Mouse (Mus musculus) frontal cortex, adult 2 months (tissue): ENCODE measurements around the gene Nfatc3. TPM values are rescaled to one million over a fixed set of nuclear protein-coding genes. Genes with fewer than 3 reads are reported as not detected.
A peak's percentile ranks its signal among the peaks of the same experiment; 100 is the strongest.

ENCODE experiments used
- DNase-seq, 2 experiments: peaks; one replicate each; pipeline ENCODE4 v3.0.0; 2022; ENCODE audit warnings: low spot score in 1 of 2; ENCODE audit errors: extremely low spot score in 1 of 2
- polyA plus RNA-seq: library from polyadenylated mRNA; depleted of rRNA; stranded (reverse); fragments of >200 nt; gene quantifications from 2 replicates; pipeline ENCODE4 v1.2.3, GENCODE M21; 2012

Nfatc3 gene
- polyA plus RNA-seq, 1 experiment = 7.7 TPM

DNA sequence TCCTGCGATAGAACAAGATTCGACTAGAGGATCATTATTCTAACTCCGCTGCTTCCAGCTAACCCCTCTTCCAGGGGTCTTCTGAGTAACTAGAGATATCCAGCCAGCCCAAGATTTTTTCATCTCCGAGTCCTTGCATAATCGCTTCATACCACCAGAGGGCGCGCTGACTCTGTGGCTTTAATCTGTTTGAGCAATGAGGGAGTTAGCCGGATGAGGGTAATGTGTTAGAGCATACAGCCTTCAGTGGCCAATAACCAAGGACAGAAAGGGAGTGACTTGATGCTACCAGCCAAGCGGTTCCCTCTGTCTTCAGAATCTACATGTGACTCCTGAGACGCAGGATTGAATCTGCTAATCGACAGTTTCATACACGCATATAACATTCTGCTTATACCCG lies 82.1 kb downstream of the Nfatc3 start:
- peak; percentile 48 to 92 for DNase-seq

- no peak for DNase-seq
These were observed 86.7 kb downstream of the Nfatc3 start for GRCm38 (mm10) chr8:106145331-106145730.

DNA sequence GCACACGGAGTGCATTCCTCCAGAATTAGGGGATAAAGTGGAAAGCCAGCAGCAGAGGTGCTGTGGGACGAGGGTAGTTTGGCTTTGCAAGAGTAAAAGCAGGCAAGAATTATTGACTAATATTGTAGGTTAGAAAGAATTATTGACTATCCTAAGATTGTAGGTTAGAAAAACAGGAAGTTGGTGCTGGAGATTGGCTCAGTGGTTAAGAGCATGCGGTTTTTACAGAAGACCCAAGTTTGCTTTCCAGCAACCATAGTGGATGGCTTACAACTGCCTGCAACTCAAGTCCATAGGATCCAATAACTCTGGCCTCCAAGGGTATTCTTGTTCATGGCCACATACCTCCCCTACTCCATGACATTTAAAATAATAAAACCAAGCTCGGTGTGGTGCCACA lies 87.4 kb downstream of the Nfatc3 start:
- DNase-seq = no peak

DNA sequence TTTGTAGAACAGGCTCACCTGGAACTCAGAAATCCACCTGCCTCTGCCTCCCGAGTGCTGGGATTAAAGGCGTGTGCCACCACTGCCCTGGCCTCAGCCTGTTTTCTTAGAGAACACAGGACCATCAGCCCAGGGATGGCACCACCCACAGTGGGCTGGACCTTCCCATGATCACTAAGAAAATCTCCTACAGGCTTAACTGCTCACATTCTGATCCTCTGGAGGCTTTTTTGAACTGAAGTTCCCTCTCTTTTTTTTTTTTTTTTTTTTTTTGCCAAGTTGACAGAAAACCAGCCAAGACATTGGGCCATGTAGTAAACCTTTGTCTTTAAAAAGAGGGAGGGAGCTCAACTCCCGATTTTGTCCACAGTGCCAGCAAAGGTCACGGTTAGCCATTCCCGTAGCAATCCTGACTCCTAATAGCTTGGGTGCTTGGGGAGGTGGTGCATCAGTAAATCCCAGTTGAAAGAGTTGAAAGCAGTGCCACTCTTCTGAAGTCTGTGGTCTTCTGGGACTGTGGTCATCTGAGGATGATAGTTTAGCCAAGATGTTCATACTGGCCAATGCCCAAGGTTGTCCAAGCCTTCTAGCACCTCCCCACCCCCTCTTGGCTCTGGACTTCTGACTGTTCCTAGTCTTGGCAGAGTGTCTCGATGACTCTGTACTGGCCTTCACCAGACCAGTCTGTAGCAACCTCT lies 89.4 kb downstream of the Nfatc3 start:
- DNase-seq = no peak

DNA sequence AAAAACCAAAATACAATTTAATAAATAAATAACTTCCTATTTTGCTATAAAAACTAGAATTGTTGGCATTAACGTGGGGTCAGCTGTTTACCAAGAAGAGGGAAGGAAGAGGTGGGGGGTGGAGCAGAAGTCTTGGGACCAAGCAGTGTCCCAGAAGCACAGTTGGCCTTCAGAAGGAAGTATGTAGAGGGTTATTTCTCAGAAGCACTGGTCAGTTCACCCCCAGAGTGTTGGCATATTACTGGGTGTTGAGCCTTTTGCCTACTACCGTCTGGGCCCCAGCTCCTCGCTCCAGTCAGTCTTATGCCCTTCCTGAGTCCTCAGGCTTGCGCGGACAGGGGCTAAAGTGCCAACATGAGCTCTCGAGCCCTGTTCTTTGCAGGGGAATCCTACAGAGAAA lies 90.4 kb downstream of the Nfatc3 start:
- no peak for DNase-seq

DNA sequence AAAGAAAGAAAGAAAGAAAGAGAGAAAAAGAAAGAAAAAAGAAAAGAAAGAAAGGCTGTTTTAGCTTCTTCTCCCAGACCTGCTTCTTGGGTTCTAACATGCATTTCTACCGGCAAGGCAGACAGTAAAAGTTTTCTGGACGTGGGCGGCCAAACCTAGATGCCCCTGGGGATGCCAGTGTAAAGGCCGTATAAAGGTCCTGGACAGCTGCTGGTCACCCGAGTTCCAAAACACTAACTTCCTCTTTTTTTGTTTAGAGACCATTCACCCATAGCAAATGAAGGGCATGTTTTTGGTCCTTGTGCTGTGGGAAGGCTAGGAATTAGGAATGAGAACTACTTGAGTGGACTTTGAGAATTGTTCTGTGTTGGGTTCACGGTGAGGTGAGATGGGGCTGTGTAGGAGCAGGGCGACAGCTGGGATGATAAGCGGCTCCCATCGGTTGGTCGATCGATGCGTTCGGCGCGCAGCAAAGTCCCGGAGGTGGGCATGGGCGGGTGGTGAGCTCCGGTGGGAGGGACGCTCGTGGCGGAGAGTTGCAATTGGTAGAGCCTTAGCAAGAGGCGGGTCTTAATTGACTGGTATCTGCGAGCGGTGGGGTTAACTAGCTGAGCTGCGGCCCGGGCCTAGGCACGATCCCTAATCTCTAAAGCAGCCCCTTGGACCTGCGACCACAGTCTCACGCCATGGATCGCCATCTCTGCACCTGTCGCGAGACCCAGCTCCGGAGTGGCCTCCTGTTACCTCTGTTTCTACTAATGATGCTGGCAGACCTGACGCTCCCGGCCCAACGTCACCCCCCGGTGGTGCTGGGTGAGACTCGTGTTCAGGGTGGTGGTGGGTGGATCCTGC lies 91.4 kb downstream of the Nfatc3 start, which contains the start of gene Pla2g15:
Pla2g15 (plus strand) TSS at position 599 of the 852 bp plus-strand sequence.
- peak; percentile 91 to 96 for DNase-seq

- no peak for DNase-seq
These were observed 92.0 kb downstream of the Nfatc3 start for GRCm38 (mm10) chr8:106150653-106151000.

DNA sequence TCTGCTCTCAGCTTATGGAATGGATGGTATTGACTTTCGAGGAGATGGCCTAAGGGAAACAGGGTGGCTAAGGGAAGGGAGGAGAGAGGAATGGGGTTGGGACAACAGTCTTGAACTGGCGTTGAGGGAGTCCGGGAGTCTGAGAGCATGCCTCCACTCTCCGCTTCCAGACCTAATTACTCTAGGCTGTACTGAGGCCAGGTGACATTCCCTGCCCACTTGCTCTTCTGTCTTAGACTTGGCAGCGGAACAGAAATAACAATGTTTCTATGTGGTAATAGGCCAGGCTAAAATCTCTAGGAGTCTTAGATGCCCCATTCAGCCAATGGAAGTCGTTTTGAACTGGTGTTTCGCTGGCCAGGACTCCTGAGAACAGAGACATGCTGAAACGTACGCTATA lies 92.4 kb downstream of the Nfatc3 start:
- no peak for DNase-seq

DNA sequence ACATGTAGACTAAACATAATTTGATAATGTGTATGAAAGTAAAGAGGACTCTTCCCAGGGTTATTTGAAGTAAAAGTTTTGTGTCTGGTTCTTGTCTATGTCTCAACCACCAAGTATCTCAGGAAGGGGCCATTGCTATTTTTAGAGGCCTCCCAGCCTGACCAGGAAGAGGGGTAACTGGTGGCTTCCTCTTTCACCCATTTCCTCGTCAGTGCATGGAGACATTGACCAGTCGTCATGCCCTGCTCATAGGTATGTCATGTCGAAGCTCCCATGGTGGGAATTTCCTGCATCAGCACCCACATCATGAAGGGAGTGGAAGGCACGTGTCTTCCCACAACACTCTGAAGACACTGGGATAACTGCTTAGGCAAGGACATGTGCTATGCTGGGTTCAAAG lies 94.2 kb downstream of the Nfatc3 start:
- no peak for DNase-seq

- DNase-seq = no peak
These were observed 98.8 kb downstream of the Nfatc3 start for GRCm38 (mm10) chr8:106157419-106157818.

- DNase-seq = no peak
These were observed 99.7 kb downstream of the Nfatc3 start for GRCm38 (mm10) chr8:106158381-106158780.

- DNase-seq = no peak
These were observed 101.2 kb downstream of the Nfatc3 start for GRCm38 (mm10) chr8:106159876-106160275.

DNA sequence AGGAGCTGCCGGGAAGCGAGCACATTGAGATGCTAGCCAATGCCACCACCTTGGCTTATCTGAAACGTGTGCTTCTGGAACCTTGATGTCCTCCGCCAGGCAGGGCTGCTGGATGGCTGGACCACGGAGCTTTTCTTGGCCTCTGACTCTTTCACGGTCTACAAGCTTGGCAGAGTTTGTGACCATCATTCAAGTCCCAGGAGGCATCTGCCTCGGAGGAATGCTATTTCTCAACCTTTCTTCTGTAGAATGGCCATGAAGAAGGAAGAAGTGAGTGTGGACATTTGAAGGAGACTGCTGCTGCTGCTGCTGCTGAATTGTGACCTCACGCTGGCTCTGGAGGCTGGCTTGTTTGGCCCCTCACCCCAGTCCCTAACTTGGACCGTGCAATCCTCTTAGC lies 104.6 kb downstream of the Nfatc3 start:
- no peak for DNase-seq

GRCm38 (mm10) chr8:106165460-106165859 lies 106.8 kb downstream of the Nfatc3 start:
- DNase-seq = peak; percentile 50 to 87

- DNase-seq = peak; percentile 55 to 90
These were observed 109.8 kb downstream of the Nfatc3 start, which contains the start of gene Slc7a6 for GRCm38 (mm10) chr8:106168356-106169016. Slc7a6 (plus strand) TSS chr8:106168857.

- peak in 1 of 2 experiments; percentile 40 for DNase-seq
These were observed 110.6 kb downstream of the Nfatc3 start for GRCm38 (mm10) chr8:106169017-106169933.

DNA sequence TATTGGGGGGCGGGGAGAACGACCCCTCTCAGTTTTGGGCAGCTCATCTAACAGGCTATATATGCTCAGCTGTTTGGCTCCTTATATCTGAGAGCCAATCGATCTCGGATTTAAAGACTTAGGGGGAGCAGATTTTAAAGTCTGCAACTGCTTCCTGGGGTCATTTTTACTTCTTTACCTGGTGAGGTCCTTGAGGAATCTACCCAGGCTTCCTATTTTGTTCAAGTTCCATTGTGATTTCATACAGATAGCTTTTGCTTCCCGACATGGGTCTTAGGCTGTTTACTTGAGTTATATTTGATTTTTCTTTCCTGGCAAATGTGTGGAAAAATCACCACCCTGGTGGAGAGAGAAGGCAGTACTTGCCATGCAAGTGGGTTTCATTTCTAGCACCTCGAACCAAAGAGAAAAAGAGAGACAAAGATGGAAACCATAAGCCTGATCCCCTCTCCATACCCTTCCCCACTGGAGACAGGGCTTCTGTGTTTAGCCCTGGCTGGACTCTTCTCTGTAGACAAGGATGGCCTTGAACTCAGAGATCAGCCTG lies 111.4 kb downstream of the Nfatc3 start:
- no peak for DNase-seq

GRCm38 (mm10) chr8:106173566-106173965 lies 114.9 kb downstream of the Nfatc3 start:
- DNase-seq = no peak

GRCm38 (mm10) chr8:106176891-106177290 lies 118.3 kb downstream of the Nfatc3 start:
- no peak for DNase-seq

DNA sequence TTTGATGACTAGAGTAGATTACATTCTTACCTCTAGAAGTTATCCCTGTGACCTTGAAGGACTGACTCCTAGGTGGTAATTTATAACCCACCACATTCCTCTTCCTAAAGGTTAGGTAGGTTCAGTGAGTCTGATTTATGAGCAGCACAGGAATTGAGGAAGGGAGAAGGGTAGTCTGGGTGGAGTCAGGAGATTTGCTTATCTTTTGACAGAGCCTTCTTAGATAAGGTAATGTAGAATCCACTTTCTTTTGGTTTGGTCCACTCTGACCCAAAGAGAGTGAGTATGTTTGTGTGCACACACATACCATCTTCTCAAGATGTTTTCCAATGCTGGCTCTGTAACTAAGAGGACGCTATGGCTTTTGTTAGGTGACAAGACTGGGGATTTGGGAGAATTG lies 119.0 kb downstream of the Nfatc3 start:
- no peak for DNase-seq
